Mouse (Mus musculus) retina, postnatal 1 day (tissue): Measurements from ENCODE around the gene Lrrfip2.

Experiments used
- DNase-seq: peaks from one replicate; pipeline ENCODE4 v3.0.0-alpha.2; 2012

Gene Lrrfip2

DNA sequence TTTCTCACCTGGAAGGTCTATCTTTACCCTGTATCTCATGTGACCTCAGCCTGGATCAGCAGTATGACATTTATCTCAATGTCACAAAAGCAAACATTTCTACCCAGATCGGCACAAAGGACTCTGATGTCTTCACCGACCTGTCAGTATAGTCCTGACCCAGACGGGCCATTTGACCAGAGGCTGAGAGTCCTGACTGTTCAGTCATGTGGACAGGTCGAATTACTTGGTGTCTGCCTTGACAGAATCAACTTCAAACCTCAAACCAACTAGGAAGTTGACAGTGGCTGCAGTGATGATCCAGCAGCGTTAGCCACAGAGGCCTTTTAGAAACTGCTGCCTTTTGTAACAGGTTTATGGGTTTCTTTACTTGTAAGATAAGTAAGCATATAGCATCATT lies 56.7 kb downstream of the Lrrfip2 start:
- DNase-seq, result no peak

DNA sequence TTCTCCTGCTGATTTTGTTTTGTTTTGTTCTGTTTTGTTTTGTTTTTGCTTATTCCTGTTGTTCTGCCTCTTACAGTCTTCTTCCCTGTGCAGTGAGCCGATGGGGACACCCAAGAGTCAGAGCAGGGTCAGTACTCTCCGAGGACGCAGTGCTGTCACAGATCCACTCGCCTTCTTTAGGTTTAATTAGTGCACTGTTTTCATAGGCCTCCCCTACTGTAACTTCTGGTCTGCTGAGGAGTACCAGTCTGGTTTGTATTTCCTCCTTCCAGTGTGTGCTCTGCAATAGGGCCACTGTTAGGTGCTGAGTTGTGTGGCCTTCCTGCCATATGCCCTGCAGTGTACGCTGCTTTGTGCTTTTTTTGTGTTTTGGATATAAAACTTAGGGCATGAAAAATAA lies 61.6 kb downstream of the Lrrfip2 start:
- no peak for DNase-seq

DNA sequence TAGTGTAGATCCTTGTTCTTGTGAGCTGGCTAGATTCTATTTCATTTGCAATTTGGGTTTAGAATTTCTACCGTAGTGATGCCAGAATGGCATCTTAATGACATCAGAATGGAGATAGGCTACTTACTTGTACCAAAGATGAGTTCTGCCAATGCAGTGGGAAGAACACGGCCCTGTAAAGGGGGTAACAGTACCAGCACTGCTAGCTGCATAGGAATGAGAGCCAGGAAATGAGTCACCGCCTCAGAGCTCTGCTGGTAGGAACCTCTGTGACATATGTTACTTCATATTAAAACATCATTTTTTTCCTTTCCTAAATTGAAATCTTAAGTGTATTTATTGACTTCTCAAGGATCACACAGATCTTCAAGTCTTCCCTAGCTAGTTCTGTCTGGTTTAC lies 64.8 kb downstream of the Lrrfip2 start:
- DNase-seq, result no peak

DNA sequence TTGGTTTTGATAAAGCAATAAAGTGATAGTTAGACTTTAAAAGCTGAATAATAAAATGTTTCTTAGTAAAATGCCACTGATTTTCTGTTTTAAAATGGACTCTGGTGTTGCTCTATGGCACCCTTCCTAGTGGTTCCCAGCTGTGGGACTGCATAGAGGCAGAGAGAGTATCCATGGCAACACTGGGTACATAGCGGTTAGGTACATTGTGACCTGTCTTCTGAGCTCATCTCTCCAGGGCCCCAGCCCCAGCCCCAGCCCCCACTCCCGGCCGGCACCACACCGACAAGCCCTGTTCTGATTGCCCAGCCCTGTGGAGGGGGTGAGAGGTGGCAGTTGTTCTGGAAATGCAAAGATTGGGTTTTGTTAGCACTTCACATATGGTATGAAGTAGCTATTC lies 67.5 kb downstream of the Lrrfip2 start:
- peak; percentile 12 for DNase-seq

DNA sequence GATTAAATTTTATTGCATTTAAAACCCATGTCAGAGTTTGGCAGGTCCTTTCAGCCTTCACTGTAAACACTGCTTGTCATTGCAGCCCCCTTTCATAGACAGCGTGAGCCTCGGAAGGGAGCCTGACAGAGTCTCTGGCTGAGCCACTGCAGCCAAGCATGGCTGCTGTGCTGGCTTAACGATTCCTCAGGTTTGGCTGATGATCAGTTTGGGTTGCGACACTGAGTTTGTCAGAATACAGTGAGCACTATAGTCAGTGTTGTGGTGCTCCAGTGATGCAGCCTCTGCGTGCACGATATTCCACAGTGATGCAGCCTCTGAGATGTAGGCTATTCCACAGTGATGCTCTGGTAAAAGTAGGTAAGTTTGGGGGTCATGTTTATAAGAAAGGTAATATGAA lies 69.5 kb downstream of the Lrrfip2 start:
- DNase-seq, result no peak

DNA sequence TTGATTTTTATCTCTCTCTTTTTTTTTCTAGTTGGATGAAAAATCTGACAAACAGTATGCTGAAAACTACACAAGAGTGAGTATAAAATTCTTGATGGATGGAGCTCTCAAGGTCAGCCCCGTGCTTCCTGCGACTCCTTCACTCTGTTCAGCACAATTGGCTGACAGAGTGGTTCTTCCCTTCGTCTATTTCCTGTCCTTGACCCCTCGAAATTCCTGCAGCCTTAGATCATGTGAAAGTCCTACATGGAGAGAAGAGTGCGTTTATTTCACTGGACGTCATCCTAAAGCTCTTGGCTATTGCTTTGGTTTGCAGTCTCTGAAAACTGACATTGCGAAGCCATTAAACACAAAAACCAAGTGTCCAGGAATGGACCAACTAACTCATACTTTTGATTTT lies 71.3 kb downstream of the Lrrfip2 start:
- DNase-seq, result no peak

DNA sequence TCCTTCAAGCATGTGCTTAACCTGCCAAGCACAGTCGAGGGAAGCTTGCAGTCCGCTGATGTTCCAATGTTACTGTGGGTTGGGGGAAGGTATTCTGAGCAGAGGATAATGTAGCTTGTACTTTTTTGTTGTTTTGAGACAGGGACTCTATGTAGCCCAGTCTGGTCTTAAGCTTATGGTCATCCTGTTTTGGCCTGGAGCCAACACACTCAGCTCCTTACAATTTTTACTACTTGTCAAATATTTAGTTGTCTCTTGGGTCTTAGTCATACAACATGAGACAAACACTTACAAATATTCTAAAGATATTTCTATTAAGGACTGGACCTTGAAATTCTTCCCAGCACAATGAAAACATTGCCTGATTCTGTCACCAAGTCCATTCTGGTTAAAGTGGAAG lies 75.8 kb downstream of the Lrrfip2 start:
- no peak for DNase-seq

DNA sequence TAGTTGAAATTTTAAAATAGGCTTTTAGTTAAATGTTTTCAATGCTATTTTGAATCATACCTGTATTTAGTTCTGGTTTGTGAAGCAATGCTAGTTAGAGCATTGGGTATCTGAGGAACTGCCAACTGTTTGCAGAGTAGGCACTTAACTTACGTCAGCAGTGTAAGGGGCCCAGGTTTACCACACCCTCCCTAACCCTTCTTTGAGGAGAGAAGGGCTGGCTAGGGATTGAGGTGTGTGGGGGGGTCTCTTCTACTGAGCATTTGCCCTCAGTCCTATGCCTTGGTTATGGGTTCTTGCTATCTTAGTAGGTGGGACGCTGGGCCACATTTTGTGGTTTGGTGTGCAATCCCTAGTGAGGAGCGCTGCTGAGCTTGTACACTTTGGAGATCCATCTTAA lies 79.7 kb downstream of the Lrrfip2 start:
- no peak for DNase-seq

DNA sequence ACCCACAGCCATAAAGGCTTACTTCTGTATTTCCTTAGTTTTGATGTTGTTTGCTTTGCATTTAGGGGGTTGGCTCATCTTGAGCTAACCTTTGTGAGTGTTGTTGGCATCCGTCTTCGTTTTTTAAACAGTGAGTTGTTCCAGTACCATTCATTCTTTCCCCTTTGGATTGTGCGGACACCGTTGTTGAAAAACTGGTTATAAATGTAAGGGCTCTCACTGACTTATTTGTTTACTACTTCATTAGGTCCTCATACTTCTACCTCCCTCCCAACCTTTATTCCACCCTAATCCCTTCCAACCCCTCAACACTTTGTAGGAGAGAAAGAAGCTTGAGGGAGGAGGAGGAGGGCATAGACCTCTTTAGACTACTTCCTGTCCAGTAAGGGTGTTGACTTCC lies 80.3 kb downstream of the Lrrfip2 start:
- DNase-seq, result no peak

DNA sequence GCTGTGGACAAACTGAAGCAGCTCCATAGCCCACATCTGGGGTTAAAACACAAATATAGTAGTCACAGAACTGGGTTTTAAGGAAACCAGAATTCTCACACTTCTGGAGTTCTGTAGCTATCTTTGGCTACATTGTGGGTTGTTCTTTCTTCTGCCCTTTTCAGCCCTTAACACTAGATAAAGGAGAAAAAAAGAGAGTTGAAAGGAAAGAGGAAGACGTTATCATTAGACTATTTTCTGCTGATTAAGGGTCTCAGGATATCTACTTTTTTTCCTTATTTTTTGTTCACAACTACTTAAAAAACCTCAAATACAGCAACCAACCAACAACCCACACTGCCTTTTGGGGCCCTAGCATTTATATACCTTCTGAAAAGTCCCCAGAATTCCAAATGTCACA lies 80.9 kb downstream of the Lrrfip2 start:
- no peak for DNase-seq

DNA sequence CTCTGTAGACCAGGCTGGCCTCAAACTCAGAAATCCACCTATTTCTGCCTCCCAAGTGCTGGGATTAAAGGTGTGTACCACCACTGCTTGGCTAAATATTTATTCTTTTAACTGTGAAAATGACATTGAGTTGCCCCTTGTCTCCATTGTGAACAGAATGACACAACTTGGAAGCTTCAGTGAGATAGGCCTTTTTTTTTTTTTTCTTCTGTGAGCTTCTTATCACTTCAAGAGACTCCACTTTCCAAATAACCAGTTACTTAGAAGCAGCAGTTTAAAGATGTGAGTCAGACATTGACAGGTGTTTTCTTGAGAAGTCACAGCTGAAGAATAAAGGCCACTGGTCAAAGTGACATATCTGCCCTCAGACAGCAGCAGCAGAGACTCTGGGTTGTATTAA lies 82.8 kb downstream of the Lrrfip2 start:
- no peak for DNase-seq

DNA sequence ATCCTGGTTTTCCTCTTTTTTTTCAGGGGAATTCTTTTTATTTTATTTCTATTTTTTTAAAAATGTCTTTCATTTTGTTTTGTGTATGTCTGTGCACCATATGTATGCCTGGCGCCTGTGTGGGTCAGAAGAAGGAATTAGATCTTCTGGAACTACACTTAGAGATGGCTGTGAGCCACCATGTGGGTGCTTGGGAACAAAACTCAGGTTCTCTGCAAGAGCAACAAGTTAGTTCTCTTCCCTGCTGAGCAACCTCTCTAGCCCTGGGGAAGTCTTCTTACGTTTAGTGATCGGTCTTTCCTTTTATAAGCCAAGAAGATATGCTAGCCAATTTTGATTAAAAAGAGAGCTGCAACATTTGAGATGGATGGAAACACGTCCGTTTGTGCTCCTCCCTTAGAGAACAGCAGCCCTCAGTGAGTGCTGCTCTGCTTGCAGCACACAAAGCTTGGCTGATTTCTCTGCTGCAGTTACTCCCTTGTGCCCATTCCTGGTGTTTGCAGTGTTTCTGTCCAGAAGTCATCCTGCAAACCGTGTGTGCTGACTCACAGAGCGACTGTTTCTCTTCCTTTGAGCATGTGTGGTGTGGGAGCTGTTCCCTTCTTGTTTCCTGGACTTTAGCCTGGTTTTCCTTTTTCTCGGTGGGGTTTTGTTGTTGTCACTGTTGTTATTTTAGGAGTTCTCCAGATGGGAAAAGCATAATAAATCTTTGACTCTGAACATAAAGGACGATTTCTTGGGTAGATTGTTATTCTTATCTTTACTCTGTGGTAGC lies 87.4 kb downstream of the Lrrfip2 start:
- no peak for DNase-seq

DNA sequence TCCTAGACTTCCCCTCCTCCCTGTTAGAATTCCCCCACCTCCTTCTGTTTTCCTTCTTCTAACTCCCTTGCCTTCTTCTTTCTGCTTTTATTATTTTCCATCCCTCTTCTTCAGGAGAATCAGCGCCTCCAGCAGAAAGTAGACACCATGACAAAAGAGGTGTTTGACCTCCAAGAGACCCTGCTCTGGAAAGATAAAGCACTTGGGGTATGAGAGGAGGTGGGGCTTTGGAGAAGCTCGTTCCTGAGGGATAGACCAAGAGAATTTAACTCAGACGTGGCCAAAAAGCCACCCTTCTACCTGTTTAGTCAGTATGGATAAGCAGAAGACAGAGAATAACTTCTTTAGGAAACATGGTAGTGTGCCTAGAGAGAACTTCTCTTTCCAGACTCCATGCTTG lies 90.3 kb downstream of the Lrrfip2 start:
- no peak for DNase-seq

DNA sequence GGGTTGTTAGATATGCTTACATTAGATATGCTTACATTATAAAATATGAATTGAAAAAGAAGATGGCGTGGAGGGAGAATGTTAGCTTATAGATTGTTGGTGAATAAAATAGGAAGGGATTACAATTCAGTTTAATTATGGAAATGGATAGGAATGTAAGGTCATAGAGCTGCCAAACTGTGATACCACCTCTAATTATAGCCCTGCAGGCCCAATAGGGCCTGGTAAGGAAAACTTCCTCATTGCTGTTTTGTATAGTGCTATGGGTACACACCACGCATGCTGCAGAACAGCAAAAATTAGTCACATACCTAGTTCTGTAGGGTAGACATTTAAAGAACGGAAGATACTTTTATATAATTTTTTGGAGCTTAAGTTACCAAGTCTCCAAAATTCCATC lies 90.8 kb downstream of the Lrrfip2 start:
- DNase-seq, result no peak

DNA sequence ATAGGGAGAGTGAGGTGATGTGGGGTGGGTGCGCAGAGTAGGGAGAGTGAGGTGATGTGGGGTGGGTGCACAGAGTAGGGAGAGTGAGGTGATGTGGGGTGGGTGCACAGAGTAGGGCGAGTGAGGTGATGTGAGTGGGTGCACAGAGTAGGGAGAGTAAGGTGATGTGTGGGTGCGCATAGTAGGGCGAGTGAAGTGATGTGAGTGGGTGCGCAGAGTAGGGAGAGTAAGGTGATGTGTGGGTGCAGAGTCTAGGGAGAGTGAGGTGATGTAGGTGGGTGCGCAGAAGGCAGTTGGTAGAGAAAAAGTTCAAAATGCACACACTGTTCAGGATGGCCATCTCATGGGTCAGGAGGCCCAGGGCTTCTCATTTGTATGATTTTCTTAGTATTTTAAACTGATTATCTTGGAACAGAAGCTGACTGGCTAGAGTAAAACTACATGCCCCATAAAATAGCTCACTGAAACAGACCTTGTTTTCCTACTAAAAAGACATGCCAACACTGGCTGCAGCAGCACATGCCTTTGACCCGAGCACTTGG lies 91.8 kb downstream of the Lrrfip2 start:
- DNase-seq, result peak; percentile 3

DNA sequence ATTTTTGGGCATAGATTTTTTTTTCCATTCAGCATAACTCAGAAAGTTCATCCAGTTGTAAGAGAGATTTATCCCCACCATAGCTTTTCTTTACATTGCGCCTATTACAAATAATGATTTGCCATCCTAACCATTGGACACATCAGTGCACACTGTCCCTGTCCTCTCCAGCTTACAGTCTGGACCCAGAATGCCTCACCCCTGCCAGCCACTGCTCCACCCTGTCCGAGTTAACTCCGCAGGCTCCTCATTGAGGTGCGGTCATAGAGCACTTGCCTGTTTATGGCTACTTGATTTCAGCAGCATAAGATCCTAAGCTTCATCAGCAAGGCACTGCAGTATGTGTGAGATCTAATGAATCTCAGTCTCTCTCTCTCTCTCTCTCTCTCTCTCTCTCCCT lies 93.0 kb downstream of the Lrrfip2 start:
- DNase-seq, result no peak

DNA sequence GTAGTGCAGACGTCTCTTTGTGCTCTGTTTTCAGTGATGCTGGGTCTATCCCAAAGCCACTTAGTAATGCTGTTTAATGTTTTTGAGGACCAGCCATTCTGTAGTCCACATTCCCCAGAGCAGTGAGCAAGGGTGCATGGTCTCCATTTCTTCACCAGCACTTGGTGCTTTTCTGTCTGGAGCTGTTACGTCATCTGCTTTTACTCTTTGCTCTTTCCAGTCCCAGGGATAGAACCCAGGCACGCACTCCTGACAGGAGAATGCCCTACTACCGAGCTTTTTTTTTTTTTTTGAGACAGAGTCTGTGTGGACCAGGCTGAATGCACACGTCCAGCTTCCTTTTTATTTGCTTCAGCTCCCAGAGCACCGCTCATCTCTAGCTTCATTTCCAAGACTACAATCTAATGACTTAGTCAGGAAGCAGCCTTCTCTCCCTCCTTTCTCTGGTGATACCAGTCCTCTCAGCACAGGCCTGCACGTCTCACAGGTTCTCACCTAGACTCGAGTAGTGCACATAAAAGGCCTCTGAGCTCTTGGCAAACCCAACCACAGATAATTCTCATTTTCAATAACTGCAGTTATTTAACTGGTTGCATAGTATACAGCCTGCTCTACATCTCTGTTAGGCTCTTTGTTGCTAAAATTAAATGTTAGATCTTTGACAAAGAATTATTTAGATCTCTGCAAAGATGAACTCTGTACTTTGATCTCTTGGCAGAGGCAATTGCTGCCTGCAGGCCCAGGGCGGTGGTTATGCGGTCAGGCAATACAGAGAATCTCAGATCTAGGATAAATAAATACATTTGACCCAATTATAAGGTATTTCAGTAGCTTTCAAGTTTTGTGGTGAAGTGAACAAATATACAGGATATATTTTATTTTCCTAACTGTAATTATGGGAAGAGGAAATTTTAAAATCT lies 94.0 kb downstream of the Lrrfip2 start:
- no peak for DNase-seq

DNA sequence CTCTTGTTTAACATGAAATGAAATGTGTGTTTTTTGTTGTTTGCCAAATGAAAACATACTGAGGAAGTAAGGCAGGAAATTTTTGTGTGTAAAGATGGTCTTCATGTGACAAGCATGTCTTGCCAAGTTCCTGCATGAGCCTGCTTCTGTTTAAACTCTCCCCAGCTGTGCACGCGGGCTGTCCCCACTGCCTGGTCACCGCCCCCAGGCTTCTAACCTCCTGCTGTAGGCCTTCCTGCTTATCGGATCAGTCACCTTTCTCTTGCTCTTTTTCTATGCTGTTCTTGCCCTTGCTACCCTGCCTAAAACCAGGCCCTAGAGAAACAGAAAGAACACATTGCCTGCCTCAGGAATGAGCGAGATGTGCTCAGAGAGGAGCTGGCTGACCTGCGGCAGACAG lies 96.1 kb downstream of the Lrrfip2 start:
- DNase-seq, result no peak

DNA sequence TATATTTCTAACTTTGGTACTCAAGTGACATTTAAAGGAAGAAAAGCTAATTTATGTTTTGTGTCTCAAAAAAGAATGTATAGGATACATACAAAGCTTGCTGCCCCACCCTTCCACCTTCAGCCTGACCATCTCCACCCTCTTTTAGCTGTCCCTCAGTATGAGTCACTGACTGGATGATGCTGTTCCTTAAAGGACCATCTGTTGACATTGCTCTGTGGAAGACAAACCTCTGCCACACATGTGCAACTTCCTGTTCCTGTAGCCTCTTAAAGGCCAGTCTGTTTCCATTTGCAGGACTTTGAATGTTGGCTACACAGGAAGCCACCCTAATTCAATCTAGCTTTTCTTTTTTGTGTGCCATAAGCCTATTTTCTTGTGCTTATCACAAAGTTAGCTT lies 99.0 kb downstream of the Lrrfip2 start:
- DNase-seq, result no peak

DNA sequence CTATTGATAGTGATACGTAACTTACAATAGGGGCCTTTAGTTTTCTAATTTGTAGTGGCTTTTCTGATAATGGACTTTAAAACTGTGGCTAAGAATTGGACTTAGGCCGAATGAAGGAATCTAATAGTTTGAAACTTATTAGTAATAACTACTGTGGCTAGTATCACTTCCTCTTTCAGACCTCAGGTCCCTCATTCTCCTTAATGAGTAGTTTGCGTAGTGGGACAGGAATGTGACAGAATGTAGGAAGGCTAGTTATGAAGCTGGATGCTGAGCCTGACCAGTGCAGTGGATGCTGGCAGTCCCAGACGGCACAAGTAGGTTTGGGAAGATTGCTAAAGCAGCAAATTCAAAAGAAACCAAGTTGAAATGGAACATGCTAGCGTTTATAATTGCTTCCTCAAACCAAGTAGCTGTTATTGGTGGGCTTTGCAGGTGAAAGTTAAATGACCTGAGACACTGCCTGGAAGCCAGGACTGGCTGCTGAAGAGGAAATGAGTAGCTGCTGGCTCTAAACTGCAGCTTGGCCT lies 103.2 kb downstream of the Lrrfip2 start:
- no peak for DNase-seq

DNA sequence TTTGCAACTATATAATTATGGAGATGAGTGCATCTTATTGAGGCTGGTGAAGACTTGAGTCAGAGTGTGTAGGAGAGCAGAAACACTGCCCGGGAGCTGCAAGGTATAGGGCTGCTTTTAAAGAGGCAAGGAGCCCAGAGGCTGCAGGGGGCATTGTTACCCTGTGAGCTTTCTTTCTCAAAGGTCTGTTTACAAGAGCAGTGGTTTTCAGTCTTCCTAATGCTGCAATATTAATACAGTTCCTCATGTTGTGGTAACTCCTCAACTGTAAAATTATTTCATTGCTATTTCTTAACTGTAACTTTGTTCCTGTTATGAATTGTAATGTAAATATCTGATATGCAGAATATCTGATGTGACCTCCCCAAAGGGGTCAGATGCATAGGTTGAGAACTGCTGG lies 104.2 kb downstream of the Lrrfip2 start:
- DNase-seq, result no peak

DNA sequence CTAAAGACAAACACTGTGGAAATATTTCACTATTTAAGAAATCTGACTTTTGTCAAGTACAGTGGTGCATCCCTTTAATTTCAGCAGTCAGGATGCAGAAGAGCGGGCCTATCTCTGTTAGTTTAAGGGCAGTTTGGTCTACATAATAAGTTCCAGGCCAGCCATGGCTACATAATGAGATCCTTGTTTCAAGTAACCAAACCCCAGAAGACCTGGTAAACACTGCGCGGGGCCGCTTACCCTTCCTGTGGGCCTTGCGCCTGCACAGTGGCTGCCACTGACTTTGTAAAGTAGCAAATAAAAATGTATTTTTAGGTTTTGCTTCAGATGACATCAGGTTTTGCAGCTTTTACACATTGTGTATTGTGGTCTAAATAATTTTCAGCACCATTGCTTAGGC lies 106.0 kb downstream of the Lrrfip2 start:
- DNase-seq, result no peak

DNA sequence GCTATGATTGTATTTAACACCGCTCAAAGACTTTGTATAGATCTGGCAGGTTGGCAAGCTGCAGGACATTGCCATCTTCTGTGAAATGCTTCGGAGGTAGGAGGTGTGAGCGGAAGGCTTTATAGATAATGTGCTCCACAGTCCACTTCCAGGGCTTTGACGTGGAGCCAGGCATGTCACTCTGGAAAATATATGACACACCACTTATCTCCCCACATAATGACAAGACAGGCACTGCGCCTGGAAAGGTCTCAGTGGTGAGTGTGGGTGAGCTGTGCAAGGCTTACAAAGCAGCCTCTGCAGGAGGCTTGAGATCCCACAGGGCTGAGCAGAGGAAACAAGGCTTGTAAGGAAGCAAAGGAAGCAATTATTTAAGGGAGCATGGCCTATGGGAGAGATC lies 111.1 kb downstream of the Lrrfip2 start:
- no peak for DNase-seq

DNA sequence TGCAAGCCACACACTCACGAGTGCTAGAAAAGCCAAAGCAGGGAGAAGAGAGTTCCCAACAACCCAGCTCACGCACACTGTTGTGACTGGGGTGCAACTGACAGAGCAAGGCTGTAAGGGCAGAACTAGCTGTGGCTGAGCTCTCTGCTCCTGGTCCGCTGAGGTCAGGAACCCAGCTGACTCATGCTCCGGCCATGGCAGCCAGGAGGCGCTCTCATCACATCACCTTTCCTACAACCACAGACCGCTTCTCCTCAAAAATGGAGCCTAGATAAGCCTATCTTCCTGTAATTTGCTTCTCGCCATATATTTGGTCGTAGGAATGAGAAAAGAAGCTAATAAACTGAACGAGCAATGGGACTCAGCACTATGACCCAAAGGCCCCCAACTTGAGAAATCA lies 117.3 kb downstream of the Lrrfip2 start:
- no peak for DNase-seq
